Mouse (Mus musculus) kidney, adult 9 months (tissue): Measurements from ENCODE around the gene Clec3a.

ENCODE experiments used
- DNase-seq: peaks from one replicate; pipeline ENCODE4 v3.0.0; 2022

Gene Clec3a

DNA sequence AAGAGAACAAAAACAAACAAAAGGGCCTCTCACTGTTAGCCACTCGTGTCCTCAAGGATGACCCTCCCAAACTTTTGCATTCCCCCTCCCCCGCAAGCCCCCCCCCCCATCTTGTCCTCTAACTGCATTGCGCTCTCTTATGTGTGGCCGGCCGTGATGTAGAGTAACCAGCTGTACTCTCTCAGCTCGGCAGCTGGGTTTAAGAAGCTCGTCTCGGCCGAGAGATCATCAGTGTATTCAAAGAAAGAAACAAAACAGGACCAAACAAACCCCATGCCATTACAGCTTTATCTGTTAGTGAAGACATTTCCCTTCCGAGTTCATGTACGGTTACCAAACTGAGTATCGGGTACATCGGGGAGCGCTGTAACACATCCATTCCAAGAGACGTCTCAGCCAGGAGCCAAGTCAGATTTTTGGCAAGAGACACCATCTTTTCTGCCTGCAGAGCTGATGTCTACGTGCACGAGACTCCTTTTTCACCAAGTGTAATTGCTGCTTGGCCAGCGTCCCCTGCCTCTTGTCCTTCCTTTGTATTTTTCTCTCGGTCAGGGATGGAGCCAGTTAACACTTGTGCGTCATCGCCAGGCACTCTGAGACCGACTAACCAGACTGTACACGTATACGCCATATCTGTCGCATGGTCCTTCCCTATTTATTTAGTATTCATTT is 40.4 kb downstream of the Clec3a start:
- DNase-seq: no peak

DNA sequence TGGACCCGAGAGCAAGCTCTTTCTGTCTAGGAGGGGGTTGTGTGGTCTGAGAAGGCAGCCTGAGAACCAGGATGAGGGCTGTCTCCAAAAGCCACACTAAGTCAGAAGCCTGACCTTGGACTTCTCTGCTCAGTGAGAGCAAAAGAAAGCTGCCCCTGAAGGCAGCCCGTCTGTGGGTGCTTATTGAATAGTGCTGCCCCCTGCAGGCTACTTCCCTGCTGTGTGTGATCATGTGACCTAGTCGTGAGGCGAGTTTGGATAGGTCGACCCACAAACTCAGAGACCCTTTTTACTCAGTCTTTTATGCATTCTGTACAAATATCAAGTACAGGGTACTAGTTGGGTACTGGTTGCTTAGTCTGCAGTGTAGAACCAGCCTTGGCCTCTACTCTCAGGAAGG is 42.7 kb downstream of the Clec3a start:
- DNase-seq: no peak

- DNase-seq: no peak
Observed at GRCm38 (mm10) chr8:114462591-114462990, 44.7 kb downstream of the Clec3a start.

- DNase-seq: no peak
Observed at GRCm38 (mm10) chr8:114463305-114463704, 45.4 kb downstream of the Clec3a start.

DNA sequence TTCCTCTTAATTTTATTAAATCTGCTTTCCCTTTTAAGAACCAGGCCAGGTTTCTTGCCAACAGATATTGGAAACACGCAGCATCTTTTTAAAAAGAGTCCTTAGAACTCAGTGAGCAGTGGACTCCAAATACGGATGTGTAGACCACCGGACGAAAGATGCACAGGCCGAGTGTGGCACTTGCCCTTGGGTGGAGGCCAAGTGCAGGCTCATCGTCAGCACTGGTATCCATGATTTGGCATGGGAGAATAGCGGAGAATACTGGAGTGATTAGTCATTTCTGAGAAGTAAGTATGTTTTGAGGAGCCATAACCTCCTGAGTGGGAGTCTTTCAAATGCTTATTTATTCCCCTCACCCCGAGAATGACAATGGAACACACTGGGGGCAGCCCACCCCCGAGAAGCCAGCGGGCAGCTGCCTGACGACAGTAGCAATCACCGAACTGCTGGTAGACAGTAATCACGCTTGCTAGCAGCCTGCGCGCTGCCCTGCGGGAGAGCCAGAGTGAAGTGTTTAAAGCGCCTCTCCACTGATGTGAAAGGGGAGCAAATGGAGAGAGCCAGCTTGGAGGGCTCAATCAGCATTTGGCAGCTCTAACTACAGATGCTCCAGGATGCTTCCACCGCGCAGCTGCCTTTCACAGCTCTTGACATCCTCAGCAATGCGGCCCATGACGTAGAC is 50.8 kb downstream of the Clec3a start:
- DNase-seq: no peak

DNA sequence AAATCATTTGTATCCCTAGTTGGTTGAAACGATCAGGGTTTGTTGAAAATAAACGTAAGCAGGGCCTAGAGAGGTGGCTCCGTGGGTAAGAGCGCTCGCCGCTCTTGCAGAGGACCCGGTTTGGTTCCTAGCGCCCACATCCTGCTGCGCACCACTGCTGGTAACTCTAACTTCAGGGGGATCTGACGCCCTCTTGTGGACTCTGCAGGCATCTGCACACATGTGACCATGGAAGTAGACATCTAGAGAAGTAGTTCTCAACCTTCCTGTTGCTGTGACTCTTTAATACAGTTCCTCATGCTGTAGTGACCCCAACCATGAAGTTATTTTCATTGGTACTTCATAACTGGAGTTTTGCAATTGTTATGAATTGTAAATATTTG is 51.3 kb downstream of the Clec3a start:
- DNase-seq: no peak

DNA sequence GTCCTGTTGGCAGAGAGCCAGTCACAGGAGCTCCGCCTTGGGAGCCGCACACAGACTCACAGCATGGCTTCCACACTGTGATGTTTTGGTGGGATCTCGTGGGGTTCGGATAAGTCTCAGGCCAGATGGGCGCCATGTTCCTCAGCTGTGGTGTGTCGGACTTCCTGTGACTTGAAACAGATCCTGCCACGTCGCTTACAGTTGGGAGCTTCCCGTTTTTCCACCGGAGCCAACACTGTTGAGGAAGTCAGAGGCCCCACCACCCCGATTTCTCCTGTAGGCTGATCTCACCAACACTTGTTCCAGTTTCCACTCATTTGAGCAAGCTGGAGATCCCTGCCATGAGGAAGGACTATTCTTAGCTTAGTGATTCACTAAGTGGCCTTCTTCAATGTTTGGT is 55.7 kb downstream of the Clec3a start:
- no peak for DNase-seq
